Mouse (Mus musculus) MEL (cell line): Measurements from ENCODE around the gene Ripor3.

Experiments used
- ETS1 ChIP-seq: IDR thresholded peaks from 2 replicates; pipeline ENCODE4 v1.6.1; 2012; ENCODE audit warnings: low read depth, mild to moderate bottlenecking, inconsistent platforms, low read length, improper control_type of control experiment, moderate library complexity
- GATA1 ChIP-seq: IDR thresholded peaks from 2 replicates; pipeline ENCODE4 v1.6.1; 2011; ENCODE audit warnings: low read depth, low read length, improper control_type of control experiment
- MAX ChIP-seq: IDR thresholded peaks from 2 replicates; pipeline ENCODE4 v1.6.1; 2011; ENCODE audit warnings: low read length, improper control_type of control experiment
- MAZ ChIP-seq: IDR thresholded peaks from 2 replicates; pipeline ENCODE4 v1.6.1; 2012; ENCODE audit warnings: low read depth, mild to moderate bottlenecking, inconsistent platforms, low read length, improper control_type of control experiment
- MYC ChIP-seq: IDR thresholded peaks from 2 replicates; pipeline ENCODE4 v1.6.1; 2011; ENCODE audit warnings: low read depth, mild to moderate bottlenecking, low read length, improper control_type of control experiment, moderate library complexity
- POLR2A ChIP-seq, 2 experiments: IDR thresholded peaks; 2 replicates each; pipeline ENCODE4 v1.6.1; 2011 to 2012; ENCODE audit warnings: low read length in 2 of 2, mild to moderate bottlenecking in 2 of 2, control low read depth in 1 of 2, improper control_type of control experiment in 1 of 2, low read depth in 1 of 2, moderate library complexity in 1 of 2; ENCODE audit not compliant: control insufficient read depth in 1 of 2, insufficient read depth in 1 of 2, poor library complexity in 1 of 2
- POLR2AphosphoS2 ChIP-seq: IDR thresholded peaks from 2 replicates; pipeline ENCODE4 v1.6.1; 2011; ENCODE audit warnings: low read length, improper control_type of control experiment

DNA sequence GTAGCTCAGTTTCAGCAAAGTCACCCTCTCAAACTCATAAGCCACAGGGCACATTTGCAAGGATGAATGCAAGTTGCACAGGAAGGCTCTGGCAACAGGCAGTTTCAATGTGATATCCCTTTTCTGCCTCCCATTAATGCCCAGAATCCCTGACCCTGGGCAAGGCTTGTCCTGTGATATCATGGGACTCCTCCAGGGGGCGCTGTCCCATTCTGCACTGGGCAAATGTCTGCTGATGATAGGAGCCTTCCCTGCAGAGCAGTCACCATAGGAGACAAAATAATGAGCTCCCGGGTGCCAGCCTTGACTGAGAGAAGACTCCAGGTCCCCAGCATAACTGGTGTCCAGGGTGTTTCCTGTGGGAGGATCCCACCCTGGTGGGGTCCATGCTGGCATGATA lies 42.3 kb upstream of the Ripor3 start:
- TF ChIP-seq POLR2A (IDR thresholded peaks at IDR 0.05; ENCODE audit: control insufficient read depth in 1 of 2, insufficient read depth in 1 of 2, low read depth in 1 of 2, low read length in 2 of 2, poor library complexity in 1 of 2) (no peak), MYC (no peak), ETS1 (no peak), POLR2AphosphoS2 (no peak), GATA1 (no peak), MAZ (no peak), MAX (no peak)
